In the genomic region with DNA sequence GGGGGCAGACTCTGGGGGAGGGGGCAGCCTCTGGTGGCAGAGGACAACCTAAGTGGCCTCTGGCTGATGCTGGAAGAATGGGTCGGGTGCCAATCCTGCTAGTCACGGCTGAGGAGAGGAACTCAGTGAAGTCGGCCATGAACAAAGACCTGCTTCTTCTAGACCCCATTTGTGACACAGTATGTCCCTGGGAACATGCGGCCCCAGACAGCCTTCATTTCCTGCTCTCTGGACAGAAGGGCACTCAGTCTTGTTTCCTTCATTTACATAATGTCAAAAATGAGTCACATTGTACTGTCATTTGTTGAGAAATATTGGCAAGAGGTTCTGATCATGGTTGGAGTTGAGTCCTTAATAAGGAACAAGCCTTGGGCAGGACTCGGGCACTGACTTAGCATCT, we compare ENCODE assay signal across 11 mouse cellular contexts.
DNase-seq lines count a peak whose midpoint lies in the region; ATAC-seq and TF ChIP-seq lines count a peak whose summit lies in the region.
"Had no signal": no experiment of that assay in that cellular context is flagged by ENCODE, and none has a peak within 500 bp of the region (broad histone marks: within the 10 kb centered on the region; RNA-seq: fewer than 3 reads in every experiment).

No protein-coding gene starts in this region.

- DNase-seq in heart, adult 18-20 months = peak; percentile 20 to 26
- DNase-seq in heart, postnatal 25 days (ENCODE audit: low spot score) = no peak
- peak; percentile 20 for DNase-seq in lung, adult 2 months
- DNase-seq in lung, adult 18-20 months = no peak
- peak; percentile 58 for DNase-seq in adrenal gland, postnatal 14 days
- no peak for DNase-seq in frontal cortex, adult 2 months (ENCODE audit: extremely low spot score in 1 of 2, low spot score in 1 of 2)
- no peak for DNase-seq in thymus, postnatal 0 days (ENCODE audit: low spot score)
- DNase-seq: thymus, postnatal 25 days had no signal

- 0 out of 2 replicates have a peak, but pooled peaks have one; percentile 12 for ATAC-seq in megakaryocyte progenitor cell, adult 5-6 weeks (replicated peaks; ENCODE audit: poor library complexity)

- no peak for TF ChIP-seq CTCF in lung, adult 2 months (IDR thresholded peaks at IDR 0.05; ENCODE audit: insufficient read depth, low read length)

- 55% methylated on average over 5 of the region's 5 CpGs for WGBS in lung, adult 2 months

- TF ChIP-seq POLR2A in lung, adult 2 months (IDR thresholded peaks at IDR 0.05; ENCODE audit: borderline replicate concordance, extremely low read depth, low read depth, low read length) = no peak

- H3K4me3 ChIP-seq in lung, adult 2 months (replicated peaks; ENCODE audit: extremely low read depth, low read depth, low read length) = no peak overlapping the region
- H3K4me3 ChIP-seq: forebrain, embryonic 10.5 days; layer of hippocampus, adult 2 months had no signal

- H3K4me1 ChIP-seq in lung, adult 2 months (ENCODE audit: control insufficient read depth, insufficient read depth, low read length) = peaks cover 25% of the 10 kb centered on the region

- intact Hi-C loops in heart, postnatal 25 days (cut with DNase I) = loop anchor here (1.0 to 2.0 kb wide), 2 partner anchors 62 to 241 kb away; no protein-coding TSS in a partner anchor

Comparison
In these comparisons a context has a peak if more than half of its experiments do, and no peak if none do; other contexts are left out.
1. DNase-seq: peak in heart, adult 18-20 months (2 of 2), lung, adult 2 months (single experiment) and adrenal gland, postnatal 14 days (single experiment); none in heart, postnatal 25 days (single experiment), lung, adult 18-20 months (0 of 2), frontal cortex, adult 2 months (0 of 2) and thymus, postnatal 0 days (single experiment).